Mouse (Mus musculus) embryonic facial prominence, embryonic 13.5 days (tissue): Measurements from ENCODE around the gene Mid1. TPM values are rescaled to one million over a fixed set of nuclear protein-coding genes. Genes with fewer than 3 reads are reported as not detected.

Experiments
- ATAC-seq: fragments of 200-750 bp; cut with Nextera tagmentation; 2 replicates; pipeline ENCODE4 v1.8.0; 2017; ENCODE audit warnings: low read depth; ENCODE audit not compliant: insufficient number of reproducible peaks, insufficient read depth, low FRiP score, low TSS enrichment
- H3K27ac ChIP-seq: fragments of 300-500 bp; sonication (generic); 2 replicates; pipeline ENCODE4 v1.5.1; 2015; ENCODE audit warnings: moderate library complexity, mild to moderate bottlenecking, inconsistent platforms
- H3K27me3 ChIP-seq: fragments of 300-500 bp; sonication (generic); 2 replicates; pipeline ENCODE4 v1.6.1; 2015; ENCODE audit warnings: mild to moderate bottlenecking, inconsistent platforms
- H3K36me3 ChIP-seq: fragments of 300-500 bp; sonication (generic); 2 replicates; pipeline ENCODE4 v1.6.1; 2015; ENCODE audit warnings: mild to moderate bottlenecking, inconsistent platforms
- H3K4me1 ChIP-seq: fragments of 300-500 bp; sonication (generic); 2 replicates; pipeline ENCODE4 v1.6.1; 2015; ENCODE audit warnings: inconsistent platforms
- H3K4me2 ChIP-seq: fragments of 300-500 bp; sonication (generic); 2 replicates; pipeline ENCODE4 v1.6.1; 2015; ENCODE audit warnings: moderate library complexity, mild to moderate bottlenecking, inconsistent platforms
- H3K4me3 ChIP-seq: fragments of 300-500 bp; sonication (generic); 2 replicates; pipeline ENCODE4 v1.5.1; 2015; ENCODE audit warnings: mild to moderate bottlenecking, inconsistent platforms
- H3K9ac ChIP-seq: fragments of 300-500 bp; sonication (generic); 2 replicates; pipeline ENCODE4 v1.6.1; 2015; ENCODE audit warnings: mild to moderate bottlenecking, inconsistent platforms
- H3K9me3 ChIP-seq: fragments of 300-500 bp; sonication (generic); 2 replicates; pipeline ENCODE4 v1.6.1; 2016; ENCODE audit warnings: inconsistent platforms
- WGBS: fragments of 180-500 bp; shearing (Covaris S2); methylation state at CpG from one replicate; pipeline ENCODE4 v1.1.7; 2015; ENCODE audit warnings: mixed read lengths; 5-methylcytosine and 5-hydroxymethylcytosine counted together
- polyA plus RNA-seq: library from polyadenylated mRNA; unstranded; fragments of >200 nt; fragmentation: Nextera tagmentation; extraction: Ambion mirVana; gene quantifications from 2 replicates; pipeline ENCODE4 v1.2.1, GENCODE M21; 2015

The Mid1 gene
- 9.2 and 10.3 TPM in 2 replicates for polyA plus RNA-seq

GRCm38 (mm10) chrX:169685131-169685530 is at the start of gene Mid1:
TSS of gene Mid1 (plus strand) at chrX:169685199.
- Histone ChIP-seq H3K9ac (peak within 1 kb of the TSS; percentile 61), H3K4me3 (peak within 1 kb of the TSS; percentile 33), H3K9me3 (no peaks in the 10 kb centered on the region), H3K27ac (peak within 1 kb of the TSS; percentile 16; the same call in 1 of the 2 replicates), H3K4me2 (peak within 1 kb of the TSS; percentile 54), H3K27me3 (peaks cover 19% of the 10 kb centered on the region), H3K4me1 (no peaks in the 10 kb centered on the region), H3K36me3 (no peaks in the 10 kb centered on the region)
- ATAC-seq, result no peak
- 18% methylated on average over 10 of the region's 10 CpGs for WGBS

GRCm38 (mm10) chrX:169673056-169673455 is 11.9 kb upstream of the Mid1 start:
- Histone ChIP-seq H3K9me3 (no peaks in the 10 kb centered on the region), H3K9ac (no peak overlapping the region), H3K4me1 (no peaks in the 10 kb centered on the region), H3K4me2 (no peak overlapping the region), H3K36me3 (no peaks in the 10 kb centered on the region), H3K27me3 (peaks cover 13% of the 10 kb centered on the region), H3K27ac (no peak overlapping the region), H3K4me3 (no peak overlapping the region)
- ATAC-seq, result no peak

- peaks cover 18% of the 10 kb centered on the region for H3K27me3 ChIP-seq
- H3K36me3 ChIP-seq, result no peaks in the 10 kb centered on the region
- no peak for ATAC-seq
- WGBS, result 42% methylated on average over 4 of the region's 4 CpGs
- H3K9ac ChIP-seq, result no peak overlapping the region
- H3K4me2 ChIP-seq, result no peak overlapping the region
- no peak overlapping the region for H3K4me3 ChIP-seq
- no peaks in the 10 kb centered on the region for H3K9me3 ChIP-seq
- H3K27ac ChIP-seq, result no peak overlapping the region
- no peaks in the 10 kb centered on the region for H3K4me1 ChIP-seq
Observed at GRCm38 (mm10) chrX:169676313-169676712, 8.7 kb upstream of the Mid1 start.

- H3K27ac ChIP-seq, result peak overlapping the region; percentile 16; the same call in 1 of the 2 replicates
- 38% methylated on average over 8 of the region's 8 CpGs for WGBS
- H3K9ac ChIP-seq, result peak overlapping the region; percentile 61; the same call in 1 of the 2 replicates
Observed at GRCm38 (mm10) chrX:169685731-169686130, 732 bp downstream of the Mid1 start.

GRCm38 (mm10) chrX:169691217-169691616 is 6.2 kb downstream of the Mid1 start:
- no peaks in the 10 kb centered on the region for H3K36me3 ChIP-seq
- no peak overlapping the region for H3K4me2 ChIP-seq
- 66% methylated on average over 2 of the region's 2 CpGs for WGBS
- H3K9ac ChIP-seq, result no peak overlapping the region
- no peaks in the 10 kb centered on the region for H3K9me3 ChIP-seq
- no peaks in the 10 kb centered on the region for H3K4me1 ChIP-seq
- H3K27me3 ChIP-seq, result peaks cover 41% of the 10 kb centered on the region
- no peak for ATAC-seq
- no peak overlapping the region for H3K27ac ChIP-seq
- no peak overlapping the region for H3K4me3 ChIP-seq

More at GRCm38 (mm10) chrX:169685731-169686130, 732 bp downstream of the Mid1 start:
- no peaks in the 10 kb centered on the region for H3K4me1 ChIP-seq
- peak overlapping the region; percentile 54 for H3K4me2 ChIP-seq
- ATAC-seq, result no peak
- H3K36me3 ChIP-seq, result no peaks in the 10 kb centered on the region
- H3K9me3 ChIP-seq, result no peaks in the 10 kb centered on the region
- peak overlapping the region; percentile 33 for H3K4me3 ChIP-seq
- H3K27me3 ChIP-seq, result peaks cover 21% of the 10 kb centered on the region

- no peaks in the 10 kb centered on the region for H3K36me3 ChIP-seq
- no peaks in the 10 kb centered on the region for H3K9me3 ChIP-seq
- H3K4me2 ChIP-seq, result no peak overlapping the region
- H3K27me3 ChIP-seq, result peaks cover 45% of the 10 kb centered on the region
- no peak overlapping the region for H3K4me3 ChIP-seq
- no peak overlapping the region for H3K27ac ChIP-seq
- no peak overlapping the region for H3K9ac ChIP-seq
- H3K4me1 ChIP-seq, result no peaks in the 10 kb centered on the region
- 54% methylated on average over 2 of the region's 2 CpGs for WGBS
- no peak for ATAC-seq
Observed at GRCm38 (mm10) chrX:169691675-169692074, 6.7 kb downstream of the Mid1 start.

- Histone ChIP-seq H3K9me3 (no peaks in the 10 kb centered on the region), H3K36me3 (no peaks in the 10 kb centered on the region), H3K27me3 (peaks cover 40% of the 10 kb centered on the region), H3K9ac (no peak overlapping the region), H3K4me1 (no peaks in the 10 kb centered on the region), H3K4me2 (no peak overlapping the region), H3K4me3 (no peak overlapping the region), H3K27ac (no peak overlapping the region)
- no peak for ATAC-seq
- WGBS, result 67% methylated on average over 6 of the region's 6 CpGs
Observed at GRCm38 (mm10) chrX:169692225-169692909, 7.4 kb downstream of the Mid1 start.

GRCm38 (mm10) chrX:169704016-169704602 is 19.1 kb downstream of the Mid1 start:
- Histone ChIP-seq H3K27me3 (peaks cover 28% of the 10 kb centered on the region), H3K9ac (no peak overlapping the region), H3K4me3 (no peak overlapping the region), H3K9me3 (no peaks in the 10 kb centered on the region), H3K4me2 (no peak overlapping the region), H3K27ac (no peak overlapping the region), H3K4me1 (no peaks in the 10 kb centered on the region), H3K36me3 (no peaks in the 10 kb centered on the region)
- no peak for ATAC-seq
- WGBS, result 54% methylated on average over 2 of the region's 2 CpGs

GRCm38 (mm10) chrX:169723511-169723910 is 38.5 kb downstream of the Mid1 start:
- Histone ChIP-seq H3K36me3 (no peaks in the 10 kb centered on the region), H3K9me3 (no peaks in the 10 kb centered on the region)

GRCm38 (mm10) chrX:169735387-169735969 is 50.5 kb downstream of the Mid1 start:
- Histone ChIP-seq H3K4me1 (no peaks in the 10 kb centered on the region), H3K4me3 (no peak overlapping the region), H3K9me3 (no peaks in the 10 kb centered on the region), H3K4me2 (no peak overlapping the region), H3K27ac (no peak overlapping the region), H3K36me3 (no peaks in the 10 kb centered on the region), H3K27me3 (peaks cover 35% of the 10 kb centered on the region), H3K9ac (no peak overlapping the region)
- ATAC-seq, result no peak
- 44% methylated on average over 3 of the region's 3 CpGs for WGBS

More at GRCm38 (mm10) chrX:169723511-169723910, 38.5 kb downstream of the Mid1 start:
- ATAC-seq, result no peak
- no peak overlapping the region for H3K9ac ChIP-seq
- H3K27ac ChIP-seq, result no peak overlapping the region
- no peak overlapping the region for H3K4me3 ChIP-seq
- H3K27me3 ChIP-seq, result peaks cover 29% of the 10 kb centered on the region
- no peak overlapping the region for H3K4me2 ChIP-seq
- H3K4me1 ChIP-seq, result no peaks in the 10 kb centered on the region
- 79% methylated on average over 1 of the region's 1 CpGs for WGBS

- H3K9me3 ChIP-seq, result no peaks in the 10 kb centered on the region
- no peak overlapping the region for H3K9ac ChIP-seq
- H3K27ac ChIP-seq, result no peak overlapping the region
- no peak for ATAC-seq
- no peak overlapping the region for H3K4me2 ChIP-seq
- 74% methylated on average over 3 of the region's 3 CpGs for WGBS
- no peaks in the 10 kb centered on the region for H3K4me1 ChIP-seq
- H3K36me3 ChIP-seq, result no peaks in the 10 kb centered on the region
- peaks cover 11% of the 10 kb centered on the region for H3K27me3 ChIP-seq
- no peak overlapping the region for H3K4me3 ChIP-seq
Observed at GRCm38 (mm10) chrX:169758001-169758400, 73.0 kb downstream of the Mid1 start.

- 84% methylated on average over 3 of the region's 3 CpGs for WGBS
- Histone ChIP-seq H3K9me3 (no peaks in the 10 kb centered on the region), H3K4me2 (no peak within 1 kb of the TSS), H3K4me3 (no peak within 1 kb of the TSS), H3K4me1 (no peaks in the 10 kb centered on the region), H3K27ac (no peak within 1 kb of the TSS), H3K36me3 (no peaks in the 10 kb centered on the region), H3K9ac (no peak within 1 kb of the TSS), H3K27me3 (peaks cover 12% of the 10 kb centered on the region; the same call in 1 of the 2 replicates)
- no peak for ATAC-seq
Observed at GRCm38 (mm10) chrX:169779535-169779934, 94.5 kb downstream of the Mid1 start, which contains the start of gene 4933400A11Rik. TSS of gene 4933400A11Rik (minus strand) at chrX:169779635.
